Mouse (Mus musculus) kidney, adult 18-20 months (tissue): Measurements from ENCODE around the gene Tuba8.

ENCODE experiments used
- DNase-seq: peaks from one replicate; pipeline ENCODE4 v3.0.0; 2021

Gene Tuba8

GRCm38 (mm10) chr6:121197807-121198365 lies 12.6 kb upstream of the Tuba8 start:
- DNase-seq = no peak

- no peak for DNase-seq
Observed at GRCm38 (mm10) chr6:121200458-121200857, 10.0 kb upstream of the Tuba8 start.

- no peak for DNase-seq
Observed at GRCm38 (mm10) chr6:121202026-121202425, 8.5 kb upstream of the Tuba8 start.

GRCm38 (mm10) chr6:121206481-121206880 lies 4.0 kb upstream of the Tuba8 start:
- DNase-seq = no peak

GRCm38 (mm10) chr6:121209584-121209983 lies 912 bp upstream of the Tuba8 start:
- DNase-seq = no peak

- DNase-seq = no peak
Observed at GRCm38 (mm10) chr6:121210926-121211289, 412 bp downstream of the Tuba8 start.

GRCm38 (mm10) chr6:121211743-121212142 lies 1.2 kb downstream of the Tuba8 start:
- peak; percentile 24 for DNase-seq

- DNase-seq = no peak
Observed at GRCm38 (mm10) chr6:121212988-121213387, 2.5 kb downstream of the Tuba8 start.

- DNase-seq = no peak
Observed at GRCm38 (mm10) chr6:121214221-121214620, 3.7 kb downstream of the Tuba8 start.

GRCm38 (mm10) chr6:121214667-121215330 lies 4.3 kb downstream of the Tuba8 start:
- no peak for DNase-seq

- DNase-seq = no peak
Observed at GRCm38 (mm10) chr6:121215336-121215735, 4.8 kb downstream of the Tuba8 start.

- DNase-seq = no peak
Observed at GRCm38 (mm10) chr6:121215896-121216295, 5.4 kb downstream of the Tuba8 start.

- DNase-seq = no peak
Observed at GRCm38 (mm10) chr6:121216589-121217255, 6.2 kb downstream of the Tuba8 start.

- DNase-seq = no peak
Observed at GRCm38 (mm10) chr6:121218002-121218401, 7.5 kb downstream of the Tuba8 start.

- DNase-seq = no peak
Observed at GRCm38 (mm10) chr6:121219406-121219805, 8.9 kb downstream of the Tuba8 start.

- no peak for DNase-seq
Observed at GRCm38 (mm10) chr6:121220181-121220580, 9.7 kb downstream of the Tuba8 start.

GRCm38 (mm10) chr6:121221876-121222597 lies 11.5 kb downstream of the Tuba8 start:
- DNase-seq = no peak

- no peak for DNase-seq
Observed at GRCm38 (mm10) chr6:121223001-121223400, 12.5 kb downstream of the Tuba8 start.

- no peak for DNase-seq
Observed at GRCm38 (mm10) chr6:121224067-121224466, 13.6 kb downstream of the Tuba8 start.

GRCm38 (mm10) chr6:121224993-121225392 lies 14.5 kb downstream of the Tuba8 start:
- peak; percentile 25 for DNase-seq

- no peak for DNase-seq
Observed at GRCm38 (mm10) chr6:121226043-121226442, 15.5 kb downstream of the Tuba8 start.

- no peak for DNase-seq
Observed at GRCm38 (mm10) chr6:121226744-121227143, 16.2 kb downstream of the Tuba8 start.

- no peak for DNase-seq
Observed at GRCm38 (mm10) chr6:121228421-121228820, 17.9 kb downstream of the Tuba8 start.

- DNase-seq = no peak
Observed at GRCm38 (mm10) chr6:121232652-121233051, 22.2 kb downstream of the Tuba8 start.
